Mouse (Mus musculus): ENCODE measurements around the gene Oit3. TPM values are rescaled to one million over a fixed set of nuclear protein-coding genes. Genes with fewer than 3 reads are reported as not detected.
"Not testable (repeated sequence)": the region's sequence is repeated elsewhere in the genome, so short reads cannot be mapped to it uniquely, and the experiment has no call there.

Gene Oit3
- polyA plus RNA-seq, 1 experiment from 2014 or later = 4.1 TPM

DNA sequence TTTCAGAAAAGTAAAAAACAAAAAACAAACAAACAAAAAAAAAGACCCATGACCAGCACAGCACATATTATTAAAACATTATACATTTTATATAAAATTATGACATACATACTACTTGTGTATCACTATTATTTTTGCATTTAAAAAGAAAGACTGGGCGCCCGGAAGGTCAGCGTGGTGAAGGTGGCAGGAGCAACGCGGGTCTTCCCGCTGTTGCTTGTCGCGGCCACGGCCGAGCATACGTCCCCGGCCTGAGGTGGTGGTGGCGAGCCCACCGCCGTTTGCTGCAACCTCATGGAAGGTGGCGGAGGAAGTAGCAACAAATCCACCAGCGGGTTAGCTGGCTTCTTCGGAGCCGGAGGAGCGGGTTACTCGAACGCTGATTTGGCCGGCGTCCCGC, 46.1 kb downstream of the Oit3 start, which contains the start of gene Gm10273:
Gene Gm10273 (plus strand): TSS at position 172 of the 400 bp plus-strand sequence.
- not testable (repeated sequence) for H3K4me1 ChIP-seq (replicated peaks); H3K4me2 ChIP-seq; ATAC-seq (replicated peaks; ENCODE audit: insufficient number of reproducible peaks, insufficient read depth, low FRiP score, low read depth); H3K27me3 ChIP-seq; H3K4me3 ChIP-seq; H3K9ac ChIP-seq; H3K9me3 ChIP-seq (replicated peaks); H3K27ac ChIP-seq; H3K36me3 ChIP-seq
- 90% methylated on average over 12 of the region's 25 CpGs for WGBS

DNA sequence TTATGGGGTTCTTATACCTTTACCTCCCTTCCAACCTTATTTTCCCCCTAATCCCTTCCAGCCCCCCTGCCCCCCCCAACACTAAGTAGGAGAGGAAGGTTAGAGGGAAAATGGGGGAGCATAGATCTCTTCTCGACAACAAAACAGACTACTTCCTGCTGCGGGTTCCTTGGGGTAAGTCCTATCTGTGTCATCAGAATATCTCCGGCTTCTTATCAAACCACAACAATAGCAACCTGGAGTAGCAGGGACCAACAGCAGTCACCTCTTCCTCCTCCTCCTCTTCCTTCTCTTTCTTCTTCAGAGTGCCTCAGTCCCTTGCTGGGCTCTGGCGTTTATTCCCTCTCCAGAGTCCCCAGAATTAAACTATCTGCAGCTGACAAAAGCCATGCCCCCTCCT, 49.7 kb downstream of the Oit3 start:
- Histone ChIP-seq H3K27ac (no peak overlapping the region), H3K36me3 (no peaks in the 10 kb centered on the region), H3K27me3 (no peaks in the 10 kb centered on the region), H3K4me2 (no peak overlapping the region), H3K9me3 (replicated peaks) (peaks cover 5% of the 10 kb centered on the region; the same call in 1 of the 2 replicates), H3K4me1 (replicated peaks) (no peaks in the 10 kb centered on the region), H3K9ac (no peak overlapping the region), H3K4me3 (no peak overlapping the region)
- ATAC-seq (replicated peaks; ENCODE audit: insufficient number of reproducible peaks, insufficient read depth, low FRiP score, low read depth) = no peak
- WGBS = 22% methylated on average over 4 of the region's 4 CpGs

DNA sequence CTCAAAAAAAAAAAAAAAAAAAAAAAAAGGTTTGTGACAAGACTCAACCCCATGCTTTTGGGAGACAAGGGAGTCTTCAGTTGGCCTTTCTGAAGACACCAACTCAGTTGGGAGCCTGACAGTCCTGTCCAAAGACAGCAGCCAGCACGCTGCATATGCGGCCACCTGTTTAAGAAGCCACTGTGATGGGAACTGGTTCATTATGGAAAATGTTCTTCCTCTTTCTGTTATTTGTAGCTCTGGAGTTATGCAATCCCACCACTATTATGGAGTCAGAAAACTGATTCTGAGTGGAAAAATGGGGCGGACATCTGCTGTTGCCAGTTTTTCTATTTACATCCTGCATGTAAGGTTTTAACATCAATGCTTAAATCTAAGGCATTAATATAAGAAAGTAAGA, 51.9 kb downstream of the Oit3 start:
- no peak overlapping the region for H3K27ac ChIP-seq
- no peak overlapping the region for H3K9ac ChIP-seq
- no peaks in the 10 kb centered on the region for H3K4me1 ChIP-seq (replicated peaks)
- no peaks in the 10 kb centered on the region for H3K36me3 ChIP-seq
- H3K4me3 ChIP-seq = no peak overlapping the region
- peaks cover 5% of the 10 kb centered on the region; the same call in 1 of the 2 replicates for H3K9me3 ChIP-seq (replicated peaks)
- H3K27me3 ChIP-seq = no peaks in the 10 kb centered on the region
- no peak for ATAC-seq (replicated peaks; ENCODE audit: insufficient number of reproducible peaks, insufficient read depth, low FRiP score, low read depth)
- no peak overlapping the region for H3K4me2 ChIP-seq
- WGBS = over 99% methylated on average over 3 of the region's 3 CpGs

DNA sequence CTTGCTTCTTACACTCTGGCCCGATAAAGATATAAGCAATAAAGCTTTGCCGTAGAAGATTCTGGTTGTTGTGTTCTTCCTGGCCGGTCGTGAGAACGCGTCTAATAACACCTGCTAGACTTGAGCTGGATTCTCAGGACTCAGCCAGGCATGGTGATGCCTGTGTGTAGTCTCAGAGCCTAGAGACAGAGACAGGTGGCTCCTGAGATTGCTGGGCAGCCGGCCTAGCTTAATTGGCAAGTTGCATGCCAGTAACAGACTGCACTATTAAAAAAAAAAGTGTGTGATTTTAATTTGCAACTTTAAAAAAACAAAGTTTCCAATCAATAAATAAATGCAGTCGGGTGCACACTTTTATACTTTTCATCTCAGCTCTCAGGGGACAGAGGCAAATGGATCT, 54.6 kb downstream of the Oit3 start:
- H3K36me3 ChIP-seq = no peaks in the 10 kb centered on the region
- 90% methylated on average over 8 of the region's 8 CpGs for WGBS
- H3K9me3 ChIP-seq (replicated peaks) = peaks cover 5% of the 10 kb centered on the region; the same call in 1 of the 2 replicates
- no peak for ATAC-seq (replicated peaks; ENCODE audit: insufficient number of reproducible peaks, insufficient read depth, low FRiP score, low read depth)
- no peak overlapping the region for H3K9ac ChIP-seq
- H3K27me3 ChIP-seq = no peaks in the 10 kb centered on the region
- H3K27ac ChIP-seq = no peak overlapping the region
- no peaks in the 10 kb centered on the region for H3K4me1 ChIP-seq (replicated peaks)
- no peak overlapping the region for H3K4me2 ChIP-seq
- H3K4me3 ChIP-seq = no peak overlapping the region

DNA sequence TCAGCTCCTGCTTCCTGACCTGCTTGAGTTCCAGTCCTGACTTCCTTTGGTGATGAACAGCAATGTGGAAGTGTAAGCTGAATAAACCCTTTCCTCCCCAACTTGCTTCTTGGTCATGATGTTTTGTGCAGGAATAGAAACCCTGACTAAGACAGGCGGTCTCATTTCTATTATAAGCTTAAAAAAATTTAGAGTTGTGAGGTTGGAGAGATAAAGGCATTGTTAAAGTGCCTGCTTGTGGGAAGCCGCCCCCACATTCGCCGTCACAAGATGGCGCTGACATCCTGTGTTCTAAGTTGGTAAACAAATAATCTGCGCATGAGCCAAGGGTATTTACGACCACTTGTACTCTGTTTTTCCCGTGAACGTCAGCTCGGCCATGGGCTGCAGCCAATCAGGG, 60.0 kb downstream of the Oit3 start:
- ATAC-seq (replicated peaks; ENCODE audit: insufficient number of reproducible peaks, insufficient read depth, low FRiP score, low read depth); H3K9me3 ChIP-seq (replicated peaks); H3K27ac ChIP-seq; H3K27me3 ChIP-seq; H3K9ac ChIP-seq; H3K4me2 ChIP-seq; H3K4me1 ChIP-seq (replicated peaks); H3K36me3 ChIP-seq; H3K4me3 ChIP-seq: not testable (repeated sequence)
- 76% methylated on average over 6 of the region's 10 CpGs for WGBS

DNA sequence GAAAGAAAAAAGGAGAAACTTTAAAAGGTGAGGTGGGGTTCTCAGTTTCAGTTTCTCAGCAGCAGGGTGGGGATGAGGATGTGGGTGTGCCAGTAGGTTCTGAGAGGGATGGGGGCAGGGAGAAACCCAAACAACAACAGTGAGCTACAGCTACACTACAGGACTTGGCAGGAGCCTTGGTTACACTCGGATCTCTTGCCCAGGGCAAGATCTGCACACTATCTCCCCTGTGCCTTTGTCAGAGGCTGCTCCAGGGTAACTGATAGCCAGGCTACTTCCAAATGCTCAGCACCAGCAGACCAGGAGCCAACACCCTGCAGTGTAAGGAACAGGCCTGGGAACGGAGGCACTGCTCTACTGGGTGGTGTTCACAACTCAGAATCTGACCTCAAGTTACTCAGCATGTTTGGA, 61.2 kb downstream of the Oit3 start:
- no peak; the same call in 1 of the 2 replicates for ATAC-seq (replicated peaks; ENCODE audit: insufficient number of reproducible peaks, insufficient read depth, low FRiP score, low read depth)
- WGBS = 39% methylated on average over 2 of the region's 2 CpGs
- Histone ChIP-seq H3K4me3 (no peak overlapping the region), H3K9me3 (replicated peaks) (no peaks in the 10 kb centered on the region), H3K27me3 (no peaks in the 10 kb centered on the region), H3K27ac (no peak overlapping the region), H3K4me1 (replicated peaks) (peaks cover 9% of the 10 kb centered on the region), H3K36me3 (no peaks in the 10 kb centered on the region), H3K9ac (no peak overlapping the region), H3K4me2 (no peak overlapping the region)

DNA sequence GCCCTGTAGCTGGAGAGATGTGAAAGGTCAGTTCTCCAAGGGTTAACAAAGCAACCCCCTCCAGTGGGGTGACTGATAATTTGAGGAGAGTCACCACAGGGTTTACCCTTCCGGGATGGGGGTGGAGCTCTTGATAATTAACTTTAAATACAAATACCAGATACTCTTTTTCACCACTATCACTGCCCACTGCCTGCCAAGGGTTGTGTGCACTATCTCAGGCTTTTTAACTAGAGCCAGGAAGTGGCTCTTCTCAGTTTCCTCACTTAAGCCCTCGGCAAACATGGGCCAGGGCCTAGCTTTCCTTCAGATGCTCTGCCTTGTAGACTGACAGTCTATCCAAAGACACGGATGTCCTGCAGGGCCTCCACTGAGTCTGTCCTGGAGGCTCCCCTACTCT, 61.7 kb downstream of the Oit3 start:
- no peaks in the 10 kb centered on the region for H3K9me3 ChIP-seq (replicated peaks)
- H3K4me3 ChIP-seq = no peak overlapping the region
- 14% methylated on average over 3 of the region's 3 CpGs for WGBS
- H3K9ac ChIP-seq = no peak overlapping the region
- H3K36me3 ChIP-seq = no peaks in the 10 kb centered on the region
- peaks cover 9% of the 10 kb centered on the region for H3K4me1 ChIP-seq (replicated peaks)
- no peak; the same call in 1 of the 2 replicates for ATAC-seq (replicated peaks; ENCODE audit: insufficient number of reproducible peaks, insufficient read depth, low FRiP score, low read depth)
- H3K27ac ChIP-seq = no peak overlapping the region
- no peak overlapping the region for H3K4me2 ChIP-seq
- H3K27me3 ChIP-seq = no peaks in the 10 kb centered on the region

DNA sequence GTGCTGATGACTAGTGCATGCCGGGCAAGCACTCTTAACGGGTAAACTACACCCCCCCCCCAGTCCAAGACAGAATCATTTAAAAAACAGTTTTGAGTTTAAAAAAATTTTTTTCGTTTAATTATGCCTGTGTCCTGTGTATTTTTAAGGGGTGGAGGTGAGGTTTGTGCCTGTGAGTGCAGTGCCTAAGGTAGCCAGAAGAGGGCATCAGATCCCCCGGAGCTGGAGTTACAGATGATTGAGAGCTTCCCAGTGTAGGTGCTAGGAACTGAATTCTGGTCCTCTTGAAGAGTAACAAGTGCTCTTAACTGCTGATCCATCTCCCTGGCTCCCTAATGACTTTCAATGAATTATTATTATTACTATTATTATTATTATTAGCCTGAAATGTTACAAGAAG, 62.9 kb downstream of the Oit3 start:
- 87% methylated on average over 4 of the region's 4 CpGs for WGBS

DNA sequence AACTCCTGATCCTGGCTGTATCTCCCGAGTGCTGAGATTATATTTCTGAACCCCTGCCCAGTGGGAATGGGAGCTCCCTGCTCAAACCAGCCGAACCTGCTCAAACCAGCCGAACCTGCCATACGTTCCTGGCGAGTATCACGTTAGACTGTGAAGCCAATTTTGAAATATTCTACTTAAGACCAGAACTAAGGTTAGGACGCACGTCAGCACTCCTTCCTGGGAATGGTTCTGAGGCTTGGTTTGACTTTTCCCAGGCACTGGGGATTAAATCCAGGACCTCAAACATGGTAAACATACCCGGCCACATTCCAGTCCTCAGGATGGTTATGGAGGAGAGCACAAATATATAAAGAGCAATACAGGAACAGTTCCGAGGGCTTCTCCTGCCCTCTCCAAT, 63.7 kb downstream of the Oit3 start:
- H3K9ac ChIP-seq = no peak overlapping the region
- H3K27ac ChIP-seq = no peak overlapping the region
- H3K9me3 ChIP-seq (replicated peaks) = no peaks in the 10 kb centered on the region
- 81% methylated on average over 10 of the region's 10 CpGs for WGBS
- H3K4me3 ChIP-seq = no peak overlapping the region
- H3K4me1 ChIP-seq (replicated peaks) = peaks cover 9% of the 10 kb centered on the region
- no peak overlapping the region for H3K4me2 ChIP-seq
- no peak for ATAC-seq (replicated peaks; ENCODE audit: insufficient number of reproducible peaks, insufficient read depth, low FRiP score, low read depth)
- H3K36me3 ChIP-seq = peaks cover 13% of the 10 kb centered on the region; the same call in 1 of the 2 replicates
- no peaks in the 10 kb centered on the region for H3K27me3 ChIP-seq

More for the DNA sequence above, 62.9 kb downstream of the Oit3 start:
- H3K4me3 ChIP-seq = no peak overlapping the region
- no peaks in the 10 kb centered on the region for H3K9me3 ChIP-seq (replicated peaks)
- H3K9ac ChIP-seq = no peak overlapping the region
- peaks cover 9% of the 10 kb centered on the region for H3K4me1 ChIP-seq (replicated peaks)
- no peak for ATAC-seq (replicated peaks; ENCODE audit: insufficient number of reproducible peaks, insufficient read depth, low FRiP score, low read depth)
- no peaks in the 10 kb centered on the region for H3K27me3 ChIP-seq
- no peak overlapping the region for H3K27ac ChIP-seq
- no peak overlapping the region for H3K4me2 ChIP-seq
- H3K36me3 ChIP-seq = 0 out of 2 replicates have a peak, but pooled peaks cover 6% of the 10 kb centered on the region

Other genes with a start within 250 kb of the Oit3 start
- gene Sept10, start 219.9 kb downstream of the Oit3 start, polyA plus RNA-seq (2015; fragmentation: Nextera tagmentation; extraction: Ambion mirVana) = 31.8 and 38.2 TPM in 2 replicates
- gene Sowahc, start 219.8 kb downstream of the Oit3 start, polyA plus RNA-seq (2015; fragmentation: Nextera tagmentation; extraction: Ambion mirVana) = 2.5 and 3.7 TPM in 2 replicates
- 51.2 and 54.3 TPM in 2 replicates for gene P4ha1, start 118.5 kb downstream of the Oit3 start, polyA plus RNA-seq (2015; fragmentation: Nextera tagmentation; extraction: Ambion mirVana)
- 1.3 and 7.0 TPM in 2 replicates for gene Gm10273, start 46.1 kb downstream of the Oit3 start, polyA plus RNA-seq (2015; fragmentation: Nextera tagmentation; extraction: Ambion mirVana)
- gene Pla2g12b, start 38.1 kb downstream of the Oit3 start, polyA plus RNA-seq (2015; fragmentation: Nextera tagmentation; extraction: Ambion mirVana) = 0.48 and 0.76 TPM in 2 replicates
- not detected in 2 replicates for gene Gm10322, start 174.3 kb upstream of the Oit3 start, polyA plus RNA-seq (2015; fragmentation: Nextera tagmentation; extraction: Ambion mirVana)
- 22.0 and 24.2 TPM in 2 replicates for gene Mcu, start 174.9 kb upstream of the Oit3 start, polyA plus RNA-seq (2015; fragmentation: Nextera tagmentation; extraction: Ambion mirVana)